Mouse (Mus musculus): ENCODE results near the gene Lhx3. TPM values are rescaled to one million over a fixed set of nuclear protein-coding genes. Genes with fewer than 3 reads are reported as not detected.

The Lhx3 gene
- polyA plus RNA-seq, 1 experiment from 2014 or later, result 8.5 TPM

DNA sequence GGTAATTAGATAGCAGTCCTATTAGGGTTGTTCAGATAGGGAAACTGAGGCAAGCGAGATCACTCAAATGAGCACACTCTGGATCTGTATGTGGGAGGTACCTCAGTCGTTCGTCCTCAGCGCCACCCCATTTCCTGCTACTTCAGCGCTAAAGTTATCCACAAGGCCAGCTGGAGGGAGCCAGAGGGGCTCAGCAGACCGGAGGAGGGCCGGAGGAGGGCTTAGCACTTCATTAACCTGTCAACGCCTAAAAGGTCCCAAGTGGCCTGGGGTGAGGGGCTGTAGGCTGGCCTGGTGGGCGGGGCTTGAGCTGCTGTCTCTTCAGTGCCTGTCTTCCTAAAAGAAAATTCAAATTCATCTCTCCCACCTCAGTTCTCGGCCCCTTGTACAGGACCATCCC lies 9.6 kb downstream of the Lhx3 start:
- 1% methylated on average over 10 of the region's 10 CpGs for WGBS
- no peaks in the 10 kb centered on the region for H3K36me3 ChIP-seq

DNA sequence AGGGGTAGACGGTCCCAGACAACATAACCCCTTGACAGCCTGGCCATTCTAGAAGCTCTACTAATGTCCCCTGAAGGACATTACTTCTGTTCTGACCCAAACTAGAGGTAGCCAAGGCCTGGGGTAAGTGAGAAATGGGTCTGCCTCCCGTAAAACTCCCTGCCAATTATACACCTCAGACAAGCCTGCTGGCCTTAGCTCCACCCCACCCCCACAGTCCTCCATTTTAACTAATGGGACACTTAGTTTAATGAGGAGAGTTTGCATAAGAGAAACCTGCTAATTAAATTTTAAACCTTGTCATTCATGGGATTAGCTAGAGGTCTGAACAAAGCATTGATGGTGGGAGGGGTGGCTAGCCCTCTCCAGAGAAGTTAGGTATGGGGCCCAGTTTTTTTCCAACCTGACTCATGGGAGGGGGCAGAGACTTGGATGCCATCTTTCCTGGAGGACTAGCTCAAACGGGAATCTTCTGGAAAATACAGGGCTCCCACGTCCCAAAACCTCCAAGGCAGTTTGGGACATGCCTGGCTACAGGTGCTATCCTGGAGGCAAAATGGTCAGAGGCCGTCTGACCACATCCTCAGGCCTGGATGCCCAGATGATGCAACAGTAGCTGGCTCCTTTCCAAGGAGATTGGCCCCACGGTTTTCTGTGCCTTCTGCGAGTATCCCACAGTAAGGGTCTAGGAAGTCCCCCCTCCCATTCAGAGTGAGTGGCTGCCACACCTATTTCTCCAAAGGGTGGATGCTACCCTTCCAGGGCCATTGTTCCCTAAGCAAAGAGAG lies 13.3 kb downstream of the Lhx3 start:
- Histone ChIP-seq H3K9ac (replicated peaks) (no peak overlapping the region), H3K27ac (replicated peaks) (no peak overlapping the region), H3K27me3 (replicated peaks) (peaks cover 88% of the 10 kb centered on the region), H3K4me2 (no peak overlapping the region), H3K4me3 (replicated peaks) (no peak overlapping the region), H3K36me3 (no peaks in the 10 kb centered on the region), H3K4me1 (peaks cover 9% of the 10 kb centered on the region), H3K9me3 (replicated peaks) (no peaks in the 10 kb centered on the region)
- no peak for ATAC-seq (ENCODE audit: low FRiP score)
- WGBS, result 33% methylated on average over 7 of the region's 7 CpGs

More for the DNA sequence above, 9.6 kb downstream of the Lhx3 start:
- Histone ChIP-seq H3K27me3 (replicated peaks) (peaks cover 97% of the 10 kb centered on the region), H3K4me3 (replicated peaks) (no peak overlapping the region), H3K4me1 (peaks cover 22% of the 10 kb centered on the region), H3K27ac (replicated peaks) (no peak overlapping the region), H3K4me2 (peak overlapping the region; percentile 11; the same call in 1 of the 2 replicates), H3K9ac (replicated peaks) (no peak overlapping the region), H3K9me3 (replicated peaks) (no peaks in the 10 kb centered on the region)
- ATAC-seq (ENCODE audit: low FRiP score), result no peak

- no peak overlapping the region for H3K27ac ChIP-seq (replicated peaks)
- WGBS, result 84% methylated on average over 5 of the region's 5 CpGs
- no peak overlapping the region for H3K4me3 ChIP-seq (replicated peaks)
- peaks cover 36% of the 10 kb centered on the region for H3K27me3 ChIP-seq (replicated peaks)
- ATAC-seq (ENCODE audit: low FRiP score), result no peak
- H3K9me3 ChIP-seq (replicated peaks), result no peaks in the 10 kb centered on the region
- H3K9ac ChIP-seq (replicated peaks), result no peak overlapping the region
- no peak overlapping the region for H3K4me2 ChIP-seq
- no peaks in the 10 kb centered on the region for H3K36me3 ChIP-seq
- H3K4me1 ChIP-seq, result no peaks in the 10 kb centered on the region
These were observed 19.6 kb downstream of the Lhx3 start for GRCm38 (mm10) chr2:26188517-26188916.

- no peaks in the 10 kb centered on the region for H3K36me3 ChIP-seq
- WGBS, result 76% methylated on average over 3 of the region's 3 CpGs
- no peaks in the 10 kb centered on the region for H3K9me3 ChIP-seq (replicated peaks)
- ATAC-seq (ENCODE audit: low FRiP score), result no peak
- no peak overlapping the region for H3K4me3 ChIP-seq (replicated peaks)
- H3K4me2 ChIP-seq, result no peak overlapping the region
- no peak overlapping the region for H3K9ac ChIP-seq (replicated peaks)
- H3K4me1 ChIP-seq, result no peaks in the 10 kb centered on the region
- H3K27ac ChIP-seq (replicated peaks), result no peak overlapping the region
- H3K27me3 ChIP-seq (replicated peaks), result 0 out of 2 replicates have a peak, but pooled peaks cover 10% of the 10 kb centered on the region
These were observed 23.7 kb downstream of the Lhx3 start for GRCm38 (mm10) chr2:26184352-26184751.

GRCm38 (mm10) chr2:26182646-26183045 lies 25.4 kb downstream of the Lhx3 start:
- Histone ChIP-seq H3K9me3 (replicated peaks) (no peaks in the 10 kb centered on the region), H3K27me3 (replicated peaks) (0 out of 2 replicates have a peak, but pooled peaks cover 14% of the 10 kb centered on the region), H3K36me3 (no peaks in the 10 kb centered on the region), H3K4me1 (no peaks in the 10 kb centered on the region), H3K27ac (replicated peaks) (no peak overlapping the region), H3K9ac (replicated peaks) (no peak overlapping the region), H3K4me3 (replicated peaks) (no peak overlapping the region), H3K4me2 (no peak overlapping the region)
- WGBS, result 13% methylated on average over 6 of the region's 6 CpGs
- no peak for ATAC-seq (ENCODE audit: low FRiP score)

GRCm38 (mm10) chr2:26177189-26177588 lies 30.9 kb downstream of the Lhx3 start:
- peaks cover 10% of the 10 kb centered on the region for H3K27me3 ChIP-seq (replicated peaks)
- H3K9me3 ChIP-seq (replicated peaks), result no peaks in the 10 kb centered on the region
- no peaks in the 10 kb centered on the region for H3K36me3 ChIP-seq
- WGBS, result 23% methylated on average over 2 of the region's 2 CpGs
- peaks cover 7% of the 10 kb centered on the region for H3K4me1 ChIP-seq
- no peak overlapping the region for H3K4me2 ChIP-seq
- no peak overlapping the region for H3K27ac ChIP-seq (replicated peaks)
- H3K4me3 ChIP-seq (replicated peaks), result no peak overlapping the region
- no peak overlapping the region for H3K9ac ChIP-seq (replicated peaks)
- no peak for ATAC-seq (ENCODE audit: low FRiP score)

GRCm38 (mm10) chr2:26176731-26177130 lies 31.4 kb downstream of the Lhx3 start:
- no peaks in the 10 kb centered on the region for H3K36me3 ChIP-seq
- no peak overlapping the region for H3K4me2 ChIP-seq
- WGBS, result 57% methylated on average over 5 of the region's 5 CpGs
- no peaks in the 10 kb centered on the region for H3K9me3 ChIP-seq (replicated peaks)
- H3K27me3 ChIP-seq (replicated peaks), result peaks cover 12% of the 10 kb centered on the region
- H3K4me3 ChIP-seq (replicated peaks), result no peak overlapping the region
- no peak overlapping the region for H3K9ac ChIP-seq (replicated peaks)
- no peak overlapping the region for H3K27ac ChIP-seq (replicated peaks)
- H3K4me1 ChIP-seq, result peaks cover 7% of the 10 kb centered on the region
- ATAC-seq (ENCODE audit: low FRiP score), result no peak

DNA sequence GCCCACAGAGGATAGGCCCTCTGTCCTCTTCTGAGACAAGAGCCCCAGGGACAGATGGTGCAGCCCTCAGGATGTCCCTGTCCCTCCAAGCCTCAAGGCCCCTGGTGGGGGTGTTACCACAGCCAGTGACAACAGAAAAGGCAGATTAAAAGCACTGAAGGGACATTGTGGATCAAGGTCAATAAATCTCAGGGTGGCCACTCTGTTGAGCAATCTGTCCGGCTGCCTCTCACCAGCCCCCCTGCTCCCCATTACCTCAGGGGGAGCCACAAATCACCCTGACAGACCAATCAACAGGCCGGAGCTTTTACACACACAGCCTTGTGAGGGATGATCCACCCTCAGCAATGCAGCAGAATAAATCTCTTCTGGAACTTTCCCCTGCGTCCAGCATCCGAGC lies 32.9 kb downstream of the Lhx3 start:
- no peak overlapping the region for H3K9ac ChIP-seq (replicated peaks)
- no peak overlapping the region for H3K27ac ChIP-seq (replicated peaks)
- ATAC-seq (ENCODE audit: low FRiP score), result peak; percentile 66; the same call in 1 of the 2 replicates
- H3K9me3 ChIP-seq (replicated peaks), result no peaks in the 10 kb centered on the region
- H3K27me3 ChIP-seq (replicated peaks), result peaks cover 11% of the 10 kb centered on the region
- H3K36me3 ChIP-seq, result no peaks in the 10 kb centered on the region
- no peak overlapping the region for H3K4me2 ChIP-seq
- WGBS, result 1% methylated on average over 4 of the region's 4 CpGs
- no peak overlapping the region for H3K4me3 ChIP-seq (replicated peaks)
- H3K4me1 ChIP-seq, result peaks cover 14% of the 10 kb centered on the region

- no peak overlapping the region for H3K4me2 ChIP-seq
- H3K9ac ChIP-seq (replicated peaks), result no peak overlapping the region
- H3K9me3 ChIP-seq (replicated peaks), result no peaks in the 10 kb centered on the region
- no peaks in the 10 kb centered on the region for H3K36me3 ChIP-seq
- peaks cover 20% of the 10 kb centered on the region for H3K4me1 ChIP-seq
- 79% methylated on average over 2 of the region's 2 CpGs for WGBS
- peaks cover 7% of the 10 kb centered on the region for H3K27me3 ChIP-seq (replicated peaks)
- ATAC-seq (ENCODE audit: low FRiP score), result no peak
- H3K27ac ChIP-seq (replicated peaks), result no peak overlapping the region
- H3K4me3 ChIP-seq (replicated peaks), result no peak overlapping the region
These were observed 35.9 kb downstream of the Lhx3 start for GRCm38 (mm10) chr2:26172166-26172565.

- no peak overlapping the region for H3K27ac ChIP-seq (replicated peaks)
- no peak overlapping the region for H3K4me3 ChIP-seq (replicated peaks)
- no peak overlapping the region for H3K4me2 ChIP-seq
- peaks cover 7% of the 10 kb centered on the region; the same call in 1 of the 2 replicates for H3K27me3 ChIP-seq (replicated peaks)
- WGBS, result 65% methylated on average over 2 of the region's 2 CpGs
- ATAC-seq (ENCODE audit: low FRiP score), result no peak
- no peaks in the 10 kb centered on the region for H3K9me3 ChIP-seq (replicated peaks)
- no peaks in the 10 kb centered on the region for H3K36me3 ChIP-seq
- no peak overlapping the region for H3K9ac ChIP-seq (replicated peaks)
- peaks cover 17% of the 10 kb centered on the region for H3K4me1 ChIP-seq
These were observed 37.7 kb downstream of the Lhx3 start for GRCm38 (mm10) chr2:26170376-26170775.

DNA sequence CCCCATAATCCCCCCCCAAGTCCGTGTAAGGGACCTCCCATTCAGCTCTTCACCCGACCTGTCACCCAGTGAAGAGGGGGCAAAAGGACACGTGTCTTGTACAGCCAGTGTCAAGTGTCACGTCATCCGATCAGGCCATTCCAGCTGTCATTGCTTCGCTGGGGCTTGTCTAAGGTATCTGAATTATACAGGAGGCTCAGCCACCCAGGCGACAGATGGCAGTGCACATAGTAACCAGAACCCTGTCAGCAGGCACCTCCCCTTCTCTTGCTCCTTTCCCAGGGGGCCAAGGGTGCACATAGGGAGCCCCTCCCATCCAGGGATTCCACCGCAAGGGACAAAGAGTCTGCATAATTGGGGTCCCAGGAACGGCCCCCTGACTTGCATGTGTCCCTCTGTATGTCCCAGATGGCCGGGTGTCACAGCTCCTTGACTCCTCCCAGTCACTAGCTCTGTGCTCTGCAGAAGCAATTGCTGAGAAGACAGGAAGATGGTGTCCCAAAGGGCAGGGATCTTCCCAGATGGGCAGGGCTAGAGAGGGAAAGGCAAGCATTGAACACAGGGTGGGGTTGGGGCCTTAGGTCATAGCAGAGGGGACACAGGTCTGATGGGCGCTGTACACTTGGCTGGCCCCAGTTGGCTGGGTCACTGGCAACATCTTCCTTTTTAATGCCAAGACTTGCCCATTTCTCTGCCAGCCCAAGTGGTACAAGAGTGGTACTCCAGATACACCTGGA lies 39.1 kb downstream of the Lhx3 start:
- Histone ChIP-seq H3K9ac (replicated peaks) (no peak overlapping the region), H3K4me3 (replicated peaks) (no peak overlapping the region), H3K4me2 (no peak overlapping the region), H3K9me3 (replicated peaks) (no peaks in the 10 kb centered on the region), H3K27me3 (replicated peaks) (peaks cover 7% of the 10 kb centered on the region; the same call in 1 of the 2 replicates), H3K36me3 (no peaks in the 10 kb centered on the region), H3K27ac (replicated peaks) (no peak overlapping the region), H3K4me1 (peaks cover 13% of the 10 kb centered on the region; the same call in 1 of the 2 replicates)
- WGBS, result 27% methylated on average over 11 of the region's 11 CpGs
- ATAC-seq (ENCODE audit: low FRiP score), result peak; percentile 13; the same call in 1 of the 2 replicates

DNA sequence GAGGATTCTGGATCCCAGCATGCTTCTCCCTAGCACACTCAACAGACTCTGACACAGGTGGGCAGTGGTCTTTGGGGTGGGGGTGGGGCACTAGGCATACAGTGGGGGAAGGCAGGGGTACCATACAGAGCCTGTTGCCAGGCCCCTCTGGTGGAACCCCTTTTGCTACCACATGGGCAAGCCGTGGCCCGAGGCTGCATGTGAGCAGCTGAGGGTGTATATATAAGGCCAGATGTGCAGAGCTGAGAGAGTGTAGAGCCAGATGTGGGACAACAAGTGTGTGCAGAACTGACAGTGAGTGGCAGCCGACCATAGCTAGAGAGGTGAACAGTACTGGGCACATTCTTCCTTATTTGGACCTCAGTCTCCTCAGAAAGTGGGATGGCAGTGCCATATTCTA lies 41.2 kb downstream of the Lhx3 start:
- no peak overlapping the region for H3K9ac ChIP-seq (replicated peaks)
- peaks cover 1% of the 10 kb centered on the region; the same call in 1 of the 2 replicates for H3K27me3 ChIP-seq (replicated peaks)
- H3K4me1 ChIP-seq, result peaks cover 13% of the 10 kb centered on the region; the same call in 1 of the 2 replicates
- H3K4me3 ChIP-seq (replicated peaks), result no peak overlapping the region
- H3K36me3 ChIP-seq, result no peaks in the 10 kb centered on the region
- WGBS, result 93% methylated on average over 3 of the region's 3 CpGs
- no peak for ATAC-seq (ENCODE audit: low FRiP score)
- H3K9me3 ChIP-seq (replicated peaks), result no peaks in the 10 kb centered on the region
- no peak overlapping the region for H3K27ac ChIP-seq (replicated peaks)
- no peak overlapping the region for H3K4me2 ChIP-seq
